Mouse (Mus musculus) splenic B cell, adult 2 months (primary cell): ENCODE data around the gene Gm16223.

Source experiments
- DNase-seq: peaks from one replicate; pipeline ENCODE4 v3.0.0-alpha.2; 2011; ENCODE audit warnings: low read depth, low spot score
- H3K27me3 ChIP-seq: 2 replicates; pipeline ENCODE4 v1.6.1; 2012; ENCODE audit warnings: mild to moderate bottlenecking, low read length, moderate library complexity, mixed read lengths; ENCODE audit not compliant: control insufficient read depth, poor library complexity, insufficient read depth, severe bottlenecking
- H3K36me3 ChIP-seq: 2 replicates; pipeline ENCODE4 v1.6.1; 2012; ENCODE audit warnings: mild to moderate bottlenecking, low read length, moderate library complexity, mixed read lengths; ENCODE audit not compliant: control insufficient read depth, poor library complexity, insufficient read depth, severe bottlenecking

Gm16223 gene

GRCm38 (mm10) chr5:42067476-42068187 is at the start of gene Gm16223:
Gm16223 (plus strand) TSS chr5:42067960.
- no peaks in the 10 kb centered on the region for H3K36me3 ChIP-seq
- no peaks in the 10 kb centered on the region for H3K27me3 ChIP-seq
- DNase-seq, result no peak

GRCm38 (mm10) chr5:42022029-42022428 is 45.7 kb upstream of the Gm16223 start:
- no peak for DNase-seq
- Histone ChIP-seq H3K36me3 (no peaks in the 10 kb centered on the region), H3K27me3 (no peaks in the 10 kb centered on the region)

- Histone ChIP-seq H3K36me3 (no peaks in the 10 kb centered on the region), H3K27me3 (no peaks in the 10 kb centered on the region)
- no peak for DNase-seq
Observed at GRCm38 (mm10) chr5:42023521-42023920, 44.2 kb upstream of the Gm16223 start.

GRCm38 (mm10) chr5:42036388-42037082 is 31.2 kb upstream of the Gm16223 start:
- no peaks in the 10 kb centered on the region for H3K27me3 ChIP-seq
- DNase-seq, result no peak

GRCm38 (mm10) chr5:42054636-42055035 is 13.1 kb upstream of the Gm16223 start:
- DNase-seq, result no peak
- no peaks in the 10 kb centered on the region for H3K36me3 ChIP-seq
- no peaks in the 10 kb centered on the region for H3K27me3 ChIP-seq

More at GRCm38 (mm10) chr5:42036388-42037082, 31.2 kb upstream of the Gm16223 start:
- no peaks in the 10 kb centered on the region for H3K36me3 ChIP-seq

- H3K27me3 ChIP-seq, result no peaks in the 10 kb centered on the region
- no peak for DNase-seq
- no peaks in the 10 kb centered on the region for H3K36me3 ChIP-seq
Observed at GRCm38 (mm10) chr5:42055151-42055550, 12.6 kb upstream of the Gm16223 start.

- no peaks in the 10 kb centered on the region for H3K27me3 ChIP-seq
- DNase-seq, result no peak
- no peaks in the 10 kb centered on the region for H3K36me3 ChIP-seq
Observed at GRCm38 (mm10) chr5:42065090-42065489, 2.7 kb upstream of the Gm16223 start.

- Histone ChIP-seq H3K27me3 (no peaks in the 10 kb centered on the region), H3K36me3 (no peaks in the 10 kb centered on the region)
- no peak for DNase-seq
Observed at GRCm38 (mm10) chr5:42067075-42067474, 685 bp upstream of the Gm16223 start.

- no peak for DNase-seq
- Histone ChIP-seq H3K27me3 (no peaks in the 10 kb centered on the region), H3K36me3 (no peaks in the 10 kb centered on the region)
Observed at GRCm38 (mm10) chr5:42068188-42068579, 424 bp downstream of the Gm16223 start.

- Histone ChIP-seq H3K27me3 (no peaks in the 10 kb centered on the region), H3K36me3 (no peaks in the 10 kb centered on the region)
- DNase-seq, result no peak
Observed at GRCm38 (mm10) chr5:42116586-42117346, 49.0 kb downstream of the Gm16223 start.

GRCm38 (mm10) chr5:42125562-42125961 is 57.8 kb downstream of the Gm16223 start:
- Histone ChIP-seq H3K36me3 (no peaks in the 10 kb centered on the region; the same call in 1 of the 2 replicates), H3K27me3 (no peaks in the 10 kb centered on the region)
- DNase-seq, result no peak

- H3K36me3 ChIP-seq, result no peaks in the 10 kb centered on the region
- no peaks in the 10 kb centered on the region for H3K27me3 ChIP-seq
- no peak for DNase-seq
Observed at GRCm38 (mm10) chr5:42155626-42156025, 87.9 kb downstream of the Gm16223 start.

GRCm38 (mm10) chr5:42164731-42165130 is 97.0 kb downstream of the Gm16223 start:
- Histone ChIP-seq H3K27me3 (no peaks in the 10 kb centered on the region), H3K36me3 (no peaks in the 10 kb centered on the region)
- DNase-seq, result no peak

- DNase-seq, result no peak
- no peaks in the 10 kb centered on the region for H3K27me3 ChIP-seq
- no peaks in the 10 kb centered on the region for H3K36me3 ChIP-seq
Observed at GRCm38 (mm10) chr5:42166311-42166710, 98.6 kb downstream of the Gm16223 start.

GRCm38 (mm10) chr5:42168071-42168470 is 100.3 kb downstream of the Gm16223 start:
- DNase-seq, result no peak
- Histone ChIP-seq H3K27me3 (no peaks in the 10 kb centered on the region), H3K36me3 (no peaks in the 10 kb centered on the region)
